Mouse (Mus musculus) layer of hippocampus, adult 2 months (tissue): ENCODE data around the gene Rnf157. TPM values are rescaled to one million over a fixed set of nuclear protein-coding genes. Genes with fewer than 3 reads are reported as not detected.
"Not testable (repeated sequence)": the region's sequence is repeated elsewhere in the genome, so short reads cannot be mapped to it uniquely, and the experiment has no call there.

ENCODE experiments used
- DNase-seq, 2 experiments: peaks; one replicate each; pipeline ENCODE4 v3.0.0; 2022; ENCODE audit warnings: low spot score in 2 of 2
- H3K27ac ChIP-seq: fragments of 200-600 bp; 2 replicates; pipeline ENCODE4 v1.8.1; 2022
- H3K4me3 ChIP-seq: fragments of 200-600 bp; 2 replicates; pipeline ENCODE4 v1.8.1; 2022; ENCODE audit warnings: mild to moderate bottlenecking
- CTCF ChIP-seq: fragments of 200-600 bp; conservative IDR thresholded peaks from 2 replicates; pipeline ENCODE4 v1.8.1; 2022; ENCODE audit warnings: antibody characterized with exemption, mild to moderate bottlenecking, moderate library complexity
- total RNA-seq, 2 experiments: library from RNA; stranded (reverse); gene quantifications; 2 replicates each; pipeline ENCODE4 v1.2.3; 2021

The Rnf157 gene
- total RNA-seq, 2 experiments from 2014 or later, result 227 to 236 TPM

DNA sequence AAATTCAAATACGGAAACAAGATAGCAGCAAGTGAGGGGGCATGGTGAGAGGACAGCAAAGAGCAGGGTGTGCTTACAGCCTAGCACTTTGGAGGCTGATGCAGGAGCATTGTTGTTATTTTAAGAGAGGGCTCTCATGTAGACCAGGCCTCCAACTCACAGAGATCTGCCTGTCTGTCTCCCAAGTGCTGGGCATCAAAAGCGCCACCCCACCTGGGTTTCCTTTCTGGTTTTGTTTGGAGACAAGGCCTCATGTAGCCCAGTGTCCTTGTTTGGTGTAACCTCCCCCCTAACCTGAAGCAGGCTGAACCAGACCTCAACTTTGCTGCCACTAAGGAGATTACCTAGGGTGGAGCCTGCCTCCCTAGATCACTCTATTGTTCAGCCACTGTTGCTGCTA is 9.7 kb upstream of the Rnf157 start:
- Histone ChIP-seq H3K4me3 (no peak overlapping the region), H3K27ac (no peak overlapping the region)
- no peak for DNase-seq
- no peak for TF ChIP-seq CTCF

DNA sequence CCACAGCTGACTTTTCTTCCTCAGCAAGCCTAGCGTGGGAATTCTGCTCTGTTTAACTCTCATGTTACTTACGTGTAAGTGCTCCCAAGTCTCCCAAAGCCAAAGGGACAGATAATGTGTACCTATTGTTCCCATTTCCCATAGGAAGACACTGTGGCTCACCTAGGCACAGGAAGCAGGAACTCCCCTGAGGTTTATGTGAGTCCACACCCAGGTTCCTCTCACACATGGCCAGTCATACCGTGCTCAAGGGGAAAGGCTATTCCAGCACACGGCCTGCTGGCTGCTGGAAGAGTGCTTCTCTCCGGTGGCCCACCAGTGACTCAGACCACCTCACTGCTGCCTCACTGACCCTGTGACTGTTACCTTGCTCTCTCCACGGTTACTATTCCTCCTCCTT is 8.3 kb upstream of the Rnf157 start:
- TF ChIP-seq CTCF, result no peak
- no peak for DNase-seq
- Histone ChIP-seq H3K4me3 (no peak overlapping the region), H3K27ac (no peak overlapping the region)

DNA sequence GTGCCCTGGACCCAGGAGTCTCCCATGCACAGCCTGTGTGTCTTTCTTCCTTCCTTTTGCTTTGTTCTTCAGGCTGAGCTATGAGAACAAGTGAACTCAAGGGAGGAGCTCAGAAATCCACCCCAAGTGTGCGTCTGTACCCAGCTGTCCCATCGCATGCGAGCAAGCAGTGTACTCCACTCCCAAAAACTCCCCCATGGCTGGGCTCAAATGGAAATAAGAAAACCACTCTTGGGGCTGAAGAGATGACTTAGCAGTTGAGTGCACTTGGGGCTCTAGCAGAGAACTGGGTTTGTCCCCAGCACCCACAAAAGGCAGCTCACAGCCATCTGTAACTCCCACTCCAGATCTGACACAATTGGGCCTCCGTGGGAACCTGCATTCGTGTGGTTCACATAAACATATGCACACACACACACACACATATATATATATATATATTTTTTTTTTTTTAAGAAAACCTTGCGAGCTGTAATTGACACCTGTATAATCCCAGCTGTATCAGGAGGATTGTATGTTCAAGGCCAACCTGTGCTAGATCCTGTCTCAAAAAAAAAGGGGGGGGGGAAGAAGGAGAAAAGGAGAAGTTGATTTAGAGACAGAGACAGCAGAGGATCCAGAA is 6.1 kb upstream of the Rnf157 start:
- DNase-seq, result no peak
- Histone ChIP-seq H3K27ac (peak overlapping the region; percentile 62; the same call in 1 of the 2 replicates), H3K4me3 (no peak overlapping the region)
- TF ChIP-seq CTCF, result no peak

DNA sequence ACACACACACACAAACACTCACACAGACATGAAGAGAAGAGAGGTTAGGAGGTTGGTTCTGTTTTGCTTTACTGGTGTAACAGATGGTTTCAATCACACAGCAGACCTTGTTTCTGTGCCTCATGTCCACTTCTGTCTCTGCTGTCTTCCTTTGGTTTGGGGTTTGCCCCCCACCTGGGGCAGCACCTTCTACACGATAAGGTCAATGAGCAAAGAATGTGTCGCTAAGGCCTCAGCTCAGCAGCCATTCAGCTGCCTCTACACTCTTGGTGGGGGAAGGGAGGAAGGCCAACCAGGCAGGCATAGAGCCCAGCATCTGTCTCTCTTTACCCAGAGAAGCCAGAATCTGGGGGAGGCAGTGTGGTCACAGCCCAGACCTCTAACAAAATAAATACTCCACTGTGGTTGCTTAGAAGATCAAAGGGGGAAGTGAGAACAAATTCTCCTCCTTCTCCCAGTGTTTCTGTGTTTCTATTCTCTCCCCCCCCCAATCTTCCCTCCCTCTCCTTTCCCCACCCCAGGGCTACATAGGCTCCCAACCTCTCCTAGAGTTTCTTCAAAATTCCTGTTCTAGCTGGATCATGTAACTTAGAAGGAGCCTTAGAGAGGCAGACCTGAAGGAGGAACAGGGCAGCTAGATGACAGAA is 5.5 kb upstream of the Rnf157 start:
- H3K27ac ChIP-seq, result peak overlapping the region; percentile 62; the same call in 1 of the 2 replicates
- DNase-seq, result peak in 1 of 2 experiments; percentile 38
- no peak for TF ChIP-seq CTCF
- no peak overlapping the region for H3K4me3 ChIP-seq

DNA sequence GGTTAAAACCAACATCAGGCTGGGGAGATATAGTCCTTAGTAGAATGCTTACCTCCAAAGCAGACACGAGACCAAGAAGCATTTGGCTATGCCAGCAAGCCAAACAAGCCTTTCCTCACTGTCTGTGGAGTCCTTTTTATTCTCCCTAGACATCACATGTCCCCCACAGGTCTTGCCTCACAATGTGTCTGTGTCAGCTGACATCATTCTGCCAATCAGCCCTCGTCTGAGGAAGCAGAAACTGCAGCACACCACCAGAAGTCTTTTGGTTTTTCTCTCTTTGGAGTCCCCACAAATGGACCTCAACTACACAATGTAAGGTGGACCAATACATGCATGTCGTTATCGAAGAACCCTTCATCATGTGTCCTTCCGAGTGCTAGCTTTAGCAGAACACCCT is 4.2 kb upstream of the Rnf157 start:
- no peak for DNase-seq
- no peak overlapping the region for H3K27ac ChIP-seq
- no peak overlapping the region for H3K4me3 ChIP-seq
- no peak for TF ChIP-seq CTCF

DNA sequence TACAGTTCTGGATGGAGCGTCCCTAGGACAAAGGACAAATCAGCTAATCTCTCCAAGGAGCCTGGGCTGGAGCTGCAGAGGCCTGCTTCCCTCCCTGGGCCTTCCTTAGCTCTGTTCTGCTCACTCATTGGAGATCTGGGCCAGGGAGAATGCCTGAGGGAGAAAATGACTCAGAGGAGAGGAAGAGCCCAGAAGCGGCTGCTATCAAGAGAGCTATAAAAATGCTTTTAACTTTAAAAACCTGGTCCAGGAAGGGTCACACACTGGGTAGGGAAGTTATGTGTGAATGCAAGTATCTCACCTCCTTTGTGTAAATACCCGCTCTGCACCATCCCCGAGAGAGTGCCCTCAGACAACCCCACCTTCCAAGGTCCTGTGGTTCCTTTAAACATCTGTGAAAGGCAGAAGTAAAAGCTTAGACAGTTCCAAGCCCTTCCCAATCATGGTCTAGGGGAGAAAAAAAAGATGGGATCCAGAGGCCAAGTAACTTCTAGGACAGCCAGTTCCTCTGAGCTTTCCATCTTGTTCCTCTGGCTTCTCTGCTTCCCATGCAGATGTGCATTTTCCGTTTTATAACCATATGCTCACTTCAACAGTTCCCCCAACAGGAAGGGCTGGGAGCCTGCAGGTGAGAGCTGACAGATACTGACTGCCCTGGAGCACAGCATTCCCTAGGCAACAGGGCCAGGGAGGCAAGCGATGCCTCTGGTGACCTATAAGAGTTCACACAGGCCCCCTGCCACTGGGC is 3.5 kb upstream of the Rnf157 start:
- no peak for DNase-seq
- Histone ChIP-seq H3K4me3 (no peak overlapping the region), H3K27ac (no peak overlapping the region)
- no peak for TF ChIP-seq CTCF

DNA sequence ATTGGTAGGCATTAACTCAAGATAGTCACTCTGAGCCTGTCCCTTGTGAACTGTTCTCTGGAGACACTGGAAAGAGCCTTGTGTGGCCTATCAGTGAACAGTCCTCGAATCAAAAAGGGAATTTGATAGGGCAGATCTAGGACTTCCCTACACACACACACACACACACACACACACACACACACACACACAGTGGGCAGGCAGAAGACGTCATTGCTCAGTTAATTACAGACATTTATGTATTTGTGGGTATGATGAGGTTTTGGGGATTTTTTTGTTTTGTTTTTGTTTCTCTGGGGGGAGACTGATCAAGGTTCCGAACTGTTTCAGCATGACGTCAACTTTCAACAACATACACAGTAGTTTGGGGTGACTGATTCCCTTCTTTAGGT is 795 bp upstream of the Rnf157 start:
- no peak for TF ChIP-seq CTCF
- DNase-seq, result no peak
- H3K4me3 ChIP-seq, result peak overlapping the region; percentile 56
- H3K27ac ChIP-seq, result peak overlapping the region; percentile 98

DNA sequence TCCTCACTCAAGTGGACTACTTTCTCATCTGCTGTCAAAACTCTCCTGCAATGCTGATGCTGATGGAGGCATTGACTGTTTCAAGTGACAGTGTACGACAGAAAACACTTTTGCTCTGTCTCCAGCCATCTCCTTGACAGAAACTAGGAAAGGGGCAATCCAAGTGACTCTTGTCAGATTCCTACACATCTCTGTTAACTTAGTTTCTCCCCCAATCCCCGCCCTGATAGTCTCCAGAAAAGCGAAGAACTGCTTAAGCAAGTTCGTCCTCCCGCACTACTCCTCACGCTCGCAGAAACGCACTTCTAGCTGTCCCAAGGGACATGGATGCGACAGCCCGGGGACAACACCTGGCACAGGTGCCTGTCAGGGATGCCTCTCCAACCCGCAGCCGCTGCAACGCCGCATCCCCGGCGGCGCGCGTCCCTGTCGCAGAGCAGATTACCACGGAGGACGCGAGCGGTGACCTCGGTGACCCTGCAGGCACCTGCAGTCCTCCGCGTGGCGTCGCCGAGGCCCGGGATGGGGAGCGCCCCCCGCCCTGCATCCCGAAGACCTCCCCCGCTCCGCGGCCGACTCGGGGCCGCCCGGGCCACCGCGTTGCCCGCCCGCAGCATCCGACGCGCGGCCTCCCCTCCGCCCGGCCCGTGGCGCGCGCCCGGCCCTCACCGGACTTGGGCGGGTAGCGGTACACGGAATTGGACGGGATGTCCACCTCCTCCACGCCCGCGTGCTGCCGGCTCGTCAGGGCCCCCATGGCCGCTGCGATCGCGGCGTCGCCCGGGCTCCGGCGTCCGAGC is 604 bp downstream of the Rnf157 start:
- TF ChIP-seq CTCF, result no peak
- Histone ChIP-seq H3K4me3 (peak overlapping the region; percentile 75), H3K27ac (peak overlapping the region; percentile 76)
- no peak for DNase-seq

DNA sequence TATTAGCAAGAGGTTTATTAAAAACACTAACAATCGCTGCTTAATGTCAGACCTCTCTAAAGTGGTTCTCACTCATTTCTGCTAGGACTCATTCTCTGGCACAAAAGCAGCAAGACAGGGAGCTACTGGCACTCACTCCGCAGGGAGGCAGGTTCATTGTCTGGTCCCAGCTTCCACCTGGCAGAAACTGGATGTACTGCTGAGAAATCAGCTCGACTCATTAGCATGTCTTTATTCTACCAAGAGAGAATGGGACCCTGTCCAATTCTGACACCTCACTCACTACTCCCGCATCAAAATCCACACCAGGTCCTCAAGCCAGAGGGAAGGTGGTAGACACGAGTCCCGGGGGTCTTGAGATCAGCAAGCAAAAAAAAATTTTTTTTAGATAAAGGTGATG is 1.2 kb downstream of the Rnf157 start:
- no peak for DNase-seq
- Histone ChIP-seq H3K27ac (no peak overlapping the region), H3K4me3 (peak overlapping the region; percentile 75)
- TF ChIP-seq CTCF, result no peak

DNA sequence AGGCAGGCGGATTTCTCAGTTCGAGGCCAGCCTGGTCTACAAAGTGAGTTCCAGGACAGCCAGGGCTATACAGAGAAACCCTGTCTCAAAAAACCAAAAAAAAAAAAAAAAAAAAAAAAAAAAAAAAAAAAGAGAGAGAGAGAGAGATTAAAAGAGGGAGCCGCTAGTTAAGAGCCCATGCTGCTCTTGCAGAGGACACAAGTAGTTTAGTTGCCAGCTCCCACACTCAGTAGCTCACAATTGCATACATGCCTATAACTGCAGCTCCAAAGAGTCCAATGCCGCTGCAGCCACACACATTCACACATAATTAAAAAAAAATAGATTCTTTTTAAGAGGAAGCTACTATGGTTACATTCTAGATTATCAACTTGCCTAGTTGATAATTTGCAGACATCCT is 2.4 kb downstream of the Rnf157 start:
- not testable (repeated sequence) for H3K27ac ChIP-seq

DNA sequence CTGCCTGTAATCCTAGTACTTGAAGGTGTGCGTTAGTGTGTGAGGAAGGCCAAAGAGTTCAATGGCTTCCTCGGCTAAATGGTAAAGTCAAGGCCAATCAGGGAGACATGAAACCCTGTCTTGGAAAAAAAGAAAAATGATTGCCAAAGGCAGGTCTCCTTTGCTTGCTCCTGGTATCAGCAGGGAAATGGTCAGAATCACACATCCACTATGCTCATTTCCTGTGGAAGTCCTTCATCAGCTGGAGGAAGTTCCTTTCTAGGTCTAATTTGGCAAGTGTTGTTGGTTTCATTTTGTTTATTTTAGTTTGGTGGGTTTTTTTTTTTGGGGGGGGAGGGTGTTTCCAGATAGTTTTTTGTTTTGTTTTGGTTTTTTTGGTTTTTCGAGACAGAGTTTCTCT is 3.8 kb downstream of the Rnf157 start:
- TF ChIP-seq CTCF, result no peak
- Histone ChIP-seq H3K4me3 (no peak overlapping the region), H3K27ac (no peak overlapping the region)
- DNase-seq, result no peak

More for the DNA sequence above, 2.4 kb downstream of the Rnf157 start:
- not testable (repeated sequence) for H3K4me3 ChIP-seq, DNase-seq

DNA sequence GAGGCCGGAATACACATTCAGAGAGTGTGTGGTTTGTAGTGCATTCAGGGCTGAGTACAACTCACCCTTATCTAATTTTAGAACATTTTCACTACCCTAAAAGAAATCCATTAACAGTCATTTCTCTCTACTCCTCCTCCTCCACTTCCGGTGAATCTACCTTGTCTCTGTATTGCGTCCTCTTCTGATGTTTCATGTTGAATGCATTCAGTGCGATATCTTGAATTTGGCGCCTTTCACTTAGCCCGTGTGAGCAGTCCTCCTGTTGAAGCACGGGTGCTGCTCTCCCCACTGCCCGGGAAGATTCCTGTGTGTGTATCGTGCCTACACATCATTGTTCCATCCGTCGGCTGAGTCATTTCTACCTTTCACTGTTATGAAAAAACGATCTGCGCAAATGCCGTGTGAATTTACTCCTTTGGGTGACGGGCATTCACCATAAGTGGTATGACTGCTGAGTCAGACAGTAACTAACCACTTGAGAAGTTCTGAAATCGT is 6.6 kb downstream of the Rnf157 start:
- no peak for DNase-seq
- no peak overlapping the region for H3K4me3 ChIP-seq
- TF ChIP-seq CTCF, result no peak
- H3K27ac ChIP-seq, result no peak overlapping the region

DNA sequence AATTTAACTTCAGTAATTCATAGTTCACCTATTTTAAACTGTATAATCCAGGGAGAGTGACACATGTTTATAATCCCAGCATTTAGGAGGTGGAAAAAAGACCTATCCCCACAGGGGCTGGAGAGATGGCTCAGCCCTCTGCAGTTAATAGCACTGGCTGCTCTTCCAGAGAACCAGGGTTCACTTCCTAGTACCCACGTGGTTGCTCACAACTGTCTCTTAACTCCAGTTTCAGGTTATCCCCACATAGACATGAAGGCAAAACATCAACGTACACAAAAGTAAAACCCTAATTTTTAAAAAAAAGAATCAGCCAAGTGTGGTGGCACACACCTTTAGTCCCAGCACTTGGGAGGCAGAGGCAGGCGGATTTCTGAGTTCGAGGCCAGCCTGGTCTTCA is 7.2 kb downstream of the Rnf157 start:
- H3K4me3 ChIP-seq, result no peak overlapping the region
- no peak for TF ChIP-seq CTCF

More for the DNA sequence above, 7.2 kb downstream of the Rnf157 start:
- no peak for DNase-seq
- no peak overlapping the region for H3K27ac ChIP-seq
